Mouse (Mus musculus) stomach, postnatal 0 days (tissue): ENCODE measurements around the gene Ttc7.

Source experiments
- CTCF ChIP-seq: IDR thresholded peaks from 2 replicates; pipeline ENCODE4 v1.5.1; 2016; ENCODE audit warnings: antibody characterized with exemption, low read depth, mild to moderate bottlenecking, moderate library complexity
- EP300 ChIP-seq: optimal IDR thresholded peaks from 2 replicates; pipeline ENCODE3; 2016; ENCODE audit warnings: antibody characterized with exemption

GRCm38 (mm10) chr17:87364108-87364507 lies 81.4 kb downstream of the Ttc7 start:
- no peak for TF ChIP-seq CTCF
- no peak for TF ChIP-seq EP300
